Mouse (Mus musculus) liver, adult (tissue): ENCODE data around the gene Mef2d.

Experiments
- GATA4 ChIP-seq: IDR thresholded peaks from 2 replicates; pipeline ENCODE4 v1.6.1; 2014; ENCODE audit warnings: mild to moderate bottlenecking, low read length; ENCODE audit not compliant: insufficient replicate concordance

Mef2d gene

DNA sequence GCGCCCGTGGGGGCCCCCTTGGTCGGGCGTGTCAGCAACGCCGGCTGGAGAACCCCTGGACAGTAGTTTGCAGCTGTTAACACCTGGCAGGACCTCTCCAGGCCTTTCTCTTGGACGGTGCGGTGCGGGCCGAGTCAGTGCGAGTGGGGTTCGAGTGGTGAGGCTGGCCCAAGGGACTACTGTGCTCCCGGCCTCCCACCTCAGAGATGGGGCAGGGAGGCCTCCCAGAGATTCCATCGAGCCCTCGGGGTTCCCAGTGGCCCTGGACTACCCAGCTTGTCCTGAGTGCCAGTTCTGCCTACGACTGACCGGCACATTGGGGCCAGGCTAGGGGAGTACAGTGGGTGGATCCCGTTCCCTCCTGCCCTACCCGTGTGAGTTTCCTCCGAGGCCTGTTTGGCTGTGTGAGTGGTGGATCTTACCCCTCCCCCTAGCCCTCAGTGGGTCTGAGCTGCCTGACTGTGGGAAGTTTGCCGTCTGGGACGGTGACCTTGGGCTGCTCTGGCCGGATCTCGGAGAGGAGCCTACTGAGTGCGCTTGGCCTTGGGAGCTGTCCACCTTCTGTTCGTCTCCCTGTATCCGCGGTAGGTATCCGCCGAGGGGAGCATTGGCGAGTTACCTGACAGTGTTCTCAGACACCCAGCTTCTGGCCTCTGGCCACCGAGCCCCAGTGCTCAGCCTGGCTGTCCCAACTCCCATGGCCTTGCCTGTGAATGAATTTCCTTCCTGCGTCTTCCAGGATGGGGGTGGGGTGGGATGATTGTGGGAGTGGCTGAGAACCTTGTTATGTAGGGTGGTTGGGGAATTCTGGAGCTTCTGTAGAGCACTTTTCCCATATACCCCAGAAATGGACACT, 972 bp downstream of the Mef2d start:
- no peak for TF ChIP-seq GATA4

- TF ChIP-seq GATA4 = no peak
Observed at GRCm38 (mm10) chr3:88143961-88144486, 1.9 kb downstream of the Mef2d start.

DNA sequence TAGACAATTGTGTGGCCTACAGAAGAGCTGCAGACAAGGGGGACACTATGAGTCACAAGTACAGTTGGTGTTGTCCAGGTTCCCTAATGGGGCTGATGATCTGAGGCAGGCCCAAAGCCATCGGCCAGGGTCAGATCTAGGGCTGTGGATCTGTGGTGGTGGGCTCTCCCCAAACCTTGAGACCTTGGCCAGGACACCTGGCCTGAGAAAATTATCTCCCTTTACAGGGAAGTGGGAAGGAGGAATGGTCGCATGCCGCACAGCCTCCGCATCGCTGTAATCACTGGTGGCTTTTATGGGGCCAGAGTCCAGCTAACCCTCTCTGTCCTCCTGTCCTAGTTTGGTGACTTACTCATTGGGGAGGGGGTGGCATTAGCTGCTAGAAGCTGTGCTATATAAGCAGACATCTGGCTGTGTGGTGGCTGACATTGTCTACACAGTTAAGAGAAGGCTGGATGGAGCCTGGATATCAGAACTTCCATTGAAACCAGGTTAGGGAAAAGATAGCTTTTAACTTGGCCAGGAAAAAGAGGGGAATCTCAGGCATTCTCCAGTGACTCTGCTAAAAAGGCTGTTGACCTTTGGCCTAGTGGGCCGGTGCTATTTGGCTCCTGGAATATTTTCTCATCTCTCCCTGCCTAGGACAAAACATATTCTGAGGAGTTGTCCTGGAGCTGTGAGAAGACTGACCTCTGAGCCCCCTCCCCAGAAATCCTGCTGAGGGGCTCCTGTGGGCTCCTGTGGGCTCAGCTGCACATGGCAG, 2.7 kb downstream of the Mef2d start:
- no peak for TF ChIP-seq GATA4

DNA sequence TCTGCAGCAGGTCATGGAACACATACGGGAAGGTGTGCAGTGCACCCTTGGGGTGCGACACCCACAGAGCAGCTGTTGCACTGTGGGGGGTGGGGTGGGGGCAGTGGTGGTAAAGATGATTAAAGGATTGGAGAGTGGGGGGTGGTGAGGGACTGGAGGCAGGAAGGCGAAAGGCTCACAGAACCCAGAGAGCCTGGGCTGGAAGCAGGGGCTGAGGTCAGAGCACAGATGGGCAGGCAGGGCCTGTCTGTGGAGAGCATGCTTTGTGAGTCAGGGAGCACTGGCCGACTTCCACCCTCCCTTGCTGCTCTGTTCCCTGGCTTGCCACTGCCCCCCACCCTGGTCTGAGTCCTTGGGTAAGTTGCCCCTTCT, 3.2 kb downstream of the Mef2d start:
- no peak for TF ChIP-seq GATA4

DNA sequence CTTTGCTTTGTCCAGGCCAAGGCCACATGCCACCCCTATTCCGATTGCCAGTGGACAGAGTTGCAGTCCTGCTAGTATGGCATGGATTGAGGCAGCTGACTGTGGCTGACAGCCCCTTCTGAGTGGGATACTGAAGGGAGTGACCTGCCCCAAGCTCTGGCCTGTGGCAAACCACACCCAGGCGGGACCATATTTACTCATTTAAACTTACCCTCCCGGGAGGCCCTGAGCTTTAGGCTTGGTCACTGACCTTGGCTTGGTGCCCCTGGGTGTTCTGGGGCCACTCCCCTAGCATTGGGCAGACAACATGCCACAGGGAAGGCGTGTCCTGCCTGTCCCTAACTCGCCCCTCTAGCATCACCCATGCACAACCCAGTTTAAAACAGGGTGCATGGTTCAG, 3.8 kb downstream of the Mef2d start:
- no peak for TF ChIP-seq GATA4

DNA sequence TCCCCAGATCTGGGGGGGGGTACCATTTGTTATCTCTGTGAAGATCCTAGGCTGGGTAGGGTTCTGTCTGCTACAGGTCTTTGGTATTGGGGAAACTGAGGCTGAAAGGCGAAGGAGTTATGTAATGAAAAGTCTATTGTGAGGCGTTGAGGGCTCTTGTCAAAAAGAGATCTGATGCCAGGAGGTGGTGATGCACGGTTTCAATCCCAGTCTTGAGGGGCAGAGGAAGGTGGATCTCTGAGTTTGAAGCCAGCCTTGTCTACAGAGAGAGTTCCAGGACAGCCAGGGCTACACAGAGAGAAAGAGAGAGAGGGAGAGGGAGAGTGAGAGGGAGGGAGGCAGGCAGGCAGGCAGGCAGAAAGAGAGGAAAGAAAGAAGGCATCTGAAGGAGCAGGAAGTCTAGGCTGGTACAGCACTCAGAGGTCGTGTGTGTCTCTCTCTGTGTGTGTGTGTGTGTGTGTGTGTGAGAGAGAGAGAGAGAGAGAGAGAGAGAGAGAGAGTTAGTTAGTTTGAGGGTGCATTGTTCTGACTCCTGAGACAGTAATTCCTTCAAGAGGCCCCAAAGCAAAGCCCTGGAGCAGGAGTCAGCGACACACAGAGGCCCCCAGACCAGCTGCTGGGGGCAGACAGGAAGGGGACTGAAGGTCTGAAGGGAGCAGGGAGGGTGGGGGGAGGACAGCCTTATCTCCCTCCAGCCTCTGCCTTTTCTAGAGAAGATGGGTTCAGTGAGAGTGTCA, 4.4 kb downstream of the Mef2d start:
- TF ChIP-seq GATA4 = no peak

GRCm38 (mm10) chr3:88147444-88147843, 5.3 kb downstream of the Mef2d start:
- no peak for TF ChIP-seq GATA4

DNA sequence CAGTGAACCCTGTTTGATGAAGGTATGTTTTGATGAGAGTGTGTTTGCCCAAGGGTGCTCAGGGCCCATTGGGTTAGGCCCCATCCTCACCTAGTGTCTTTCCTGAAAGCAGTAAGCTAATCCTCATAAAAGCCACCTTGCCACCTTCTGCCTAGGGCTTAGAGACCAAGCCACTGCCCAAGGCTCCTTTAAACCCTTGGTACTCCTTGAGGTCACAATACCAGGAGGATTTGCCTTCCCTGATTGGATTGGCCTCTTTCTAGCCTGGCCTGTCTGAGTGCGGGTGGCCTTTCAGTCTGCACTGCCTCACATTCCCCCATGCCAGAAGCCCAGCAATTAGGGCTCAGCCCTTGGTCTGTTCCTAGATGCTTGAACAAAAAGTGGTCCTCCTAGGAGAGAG, 5.7 kb downstream of the Mef2d start:
- TF ChIP-seq GATA4 = no peak

DNA sequence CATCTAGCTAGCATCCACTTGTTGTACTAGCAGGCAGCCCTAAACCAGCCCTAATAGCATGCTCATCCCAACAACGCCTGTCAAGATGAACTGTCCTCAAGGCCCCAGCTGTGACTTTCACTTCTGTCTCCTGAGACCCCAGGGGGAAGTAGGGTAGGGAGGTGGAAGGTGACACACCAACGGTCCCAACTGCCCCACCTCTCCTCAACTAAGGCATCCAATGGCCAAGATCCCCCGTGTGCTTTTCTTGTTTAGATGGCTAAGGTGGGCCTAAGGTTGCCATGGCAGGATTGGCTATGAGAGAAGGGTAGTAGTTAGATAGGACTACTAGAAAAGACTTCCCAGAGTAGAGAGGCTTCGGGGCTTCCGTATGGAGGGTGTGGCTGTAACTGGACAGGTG, 6.2 kb downstream of the Mef2d start:
- TF ChIP-seq GATA4 = no peak

DNA sequence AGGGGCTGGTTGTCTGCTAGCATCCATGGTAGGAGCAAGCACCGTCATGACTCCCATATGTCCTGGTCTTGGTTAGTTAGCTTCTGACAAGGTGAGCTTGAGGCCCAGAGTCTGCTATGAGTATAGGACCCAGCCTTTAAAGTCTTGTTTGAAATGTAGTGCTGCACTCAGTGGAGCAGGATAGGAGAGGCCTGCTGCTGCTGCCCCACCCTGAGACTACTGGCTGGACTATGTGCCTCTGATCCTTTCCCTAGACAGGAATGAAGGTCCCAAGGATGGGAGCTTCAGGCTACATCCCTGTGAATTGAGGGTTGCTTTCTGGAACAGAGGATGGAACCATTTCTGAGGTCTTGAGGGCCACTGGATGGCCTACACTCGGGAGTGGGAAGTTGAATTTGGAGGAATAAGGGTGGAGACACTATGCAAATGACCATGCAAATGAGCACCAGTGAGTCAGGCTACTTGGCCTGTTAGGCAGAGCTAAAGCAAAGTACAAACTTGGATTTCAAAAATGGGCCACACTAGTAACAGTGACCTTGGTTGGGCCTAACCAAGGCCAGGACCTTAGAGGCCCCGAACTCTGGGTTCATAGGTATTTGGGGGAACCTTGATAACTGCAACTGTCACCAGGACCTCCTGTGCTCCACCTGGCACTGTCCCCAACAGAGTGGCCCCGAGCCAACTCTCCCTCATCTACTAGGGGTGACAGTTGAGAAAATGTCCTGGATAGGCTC, 6.8 kb downstream of the Mef2d start:
- TF ChIP-seq GATA4 = peak; percentile 26; the same call in 1 of the 2 replicates

- no peak for TF ChIP-seq GATA4
Observed at GRCm38 (mm10) chr3:88149510-88149974, 7.4 kb downstream of the Mef2d start.

GRCm38 (mm10) chr3:88150061-88150998, 8.2 kb downstream of the Mef2d start:
- no peak for TF ChIP-seq GATA4

DNA sequence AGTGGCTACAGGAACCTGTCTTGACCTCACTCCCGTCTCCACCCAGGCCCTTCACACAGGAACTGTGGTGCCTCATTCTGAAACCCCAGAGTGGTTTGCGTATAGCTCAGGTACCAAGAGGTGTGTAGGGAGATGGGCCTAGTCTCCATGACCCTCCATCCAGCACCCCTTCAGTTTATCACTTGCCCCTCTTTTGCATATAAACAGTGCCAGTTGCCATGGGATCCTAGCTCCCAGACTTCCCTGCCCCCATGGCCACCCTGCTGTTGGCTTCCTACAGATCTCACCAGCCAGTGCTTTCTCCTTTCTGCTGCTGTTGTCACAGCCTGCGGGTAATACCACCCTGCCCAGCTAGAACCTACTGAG, 8.8 kb downstream of the Mef2d start:
- TF ChIP-seq GATA4 = no peak

DNA sequence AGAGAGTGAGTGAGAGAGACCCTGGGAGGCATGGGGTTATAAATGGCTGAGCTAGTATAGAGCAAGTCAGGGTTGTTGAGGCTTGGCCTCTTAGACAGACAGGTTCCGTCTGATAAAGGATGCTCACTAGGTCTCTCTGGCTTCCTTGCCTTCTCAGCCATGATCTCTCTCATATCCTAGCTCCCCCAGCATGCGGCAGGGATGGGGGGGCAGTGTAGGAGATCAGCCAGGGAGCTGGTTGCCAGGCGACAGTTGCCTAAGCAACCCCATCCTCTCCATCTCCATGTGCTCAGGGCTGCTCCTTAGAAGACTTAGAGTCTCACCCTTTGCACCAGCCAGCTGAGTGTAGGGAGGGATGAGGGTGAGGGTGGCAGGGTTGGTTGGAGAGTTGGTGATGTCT, 9.9 kb downstream of the Mef2d start:
- TF ChIP-seq GATA4 = no peak
